Mouse (Mus musculus): ENCODE data around the gene Meis2.

Gene Meis2

DNA sequence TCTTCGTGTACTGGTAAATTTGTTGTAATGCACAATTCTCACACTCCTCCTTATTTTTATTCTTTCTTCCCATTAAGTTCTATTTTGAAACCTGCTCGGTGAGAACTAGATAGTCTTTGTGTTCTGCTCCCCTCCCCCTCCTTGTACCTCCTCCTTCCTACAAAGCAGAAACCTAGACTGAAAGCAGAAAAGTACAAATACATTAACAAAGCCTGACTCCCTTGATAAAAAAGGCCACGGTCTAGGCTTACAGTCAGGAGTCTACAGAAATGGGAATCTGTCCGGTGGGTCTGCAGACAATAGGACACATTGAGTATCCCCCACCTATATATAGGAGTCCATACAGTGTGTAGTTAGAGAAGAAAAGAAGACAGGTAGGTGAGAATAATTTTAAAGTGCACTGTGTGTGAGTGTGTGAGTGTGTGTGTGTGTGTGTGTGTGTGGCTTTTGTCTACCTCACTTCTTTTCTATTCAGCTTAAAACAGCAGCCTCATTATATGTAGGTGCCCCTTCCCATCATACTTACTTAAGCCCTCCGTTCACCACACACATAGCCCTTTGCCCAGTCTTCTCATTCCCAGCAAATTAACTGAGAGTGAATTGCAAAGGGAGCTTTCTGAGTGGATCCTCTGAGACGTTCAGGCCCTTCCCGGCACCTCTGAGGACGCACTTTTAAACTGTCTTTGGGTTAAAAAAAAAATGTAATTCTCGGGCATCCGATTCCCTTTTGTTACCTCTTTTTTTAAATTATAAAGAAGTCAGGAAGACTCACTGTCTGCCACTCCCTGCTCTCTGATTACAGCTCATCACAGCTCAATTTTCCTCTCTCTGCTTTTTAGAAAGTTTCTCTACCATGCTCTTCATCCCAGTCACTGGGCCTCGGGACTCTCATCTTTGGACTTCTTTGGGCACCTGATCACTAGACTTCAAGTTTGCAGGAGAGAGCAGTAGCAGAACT is 208.2 kb downstream of the Meis2 start:
- DNase-seq (ENCODE audit: low read depth, low spot score): no peak

DNA sequence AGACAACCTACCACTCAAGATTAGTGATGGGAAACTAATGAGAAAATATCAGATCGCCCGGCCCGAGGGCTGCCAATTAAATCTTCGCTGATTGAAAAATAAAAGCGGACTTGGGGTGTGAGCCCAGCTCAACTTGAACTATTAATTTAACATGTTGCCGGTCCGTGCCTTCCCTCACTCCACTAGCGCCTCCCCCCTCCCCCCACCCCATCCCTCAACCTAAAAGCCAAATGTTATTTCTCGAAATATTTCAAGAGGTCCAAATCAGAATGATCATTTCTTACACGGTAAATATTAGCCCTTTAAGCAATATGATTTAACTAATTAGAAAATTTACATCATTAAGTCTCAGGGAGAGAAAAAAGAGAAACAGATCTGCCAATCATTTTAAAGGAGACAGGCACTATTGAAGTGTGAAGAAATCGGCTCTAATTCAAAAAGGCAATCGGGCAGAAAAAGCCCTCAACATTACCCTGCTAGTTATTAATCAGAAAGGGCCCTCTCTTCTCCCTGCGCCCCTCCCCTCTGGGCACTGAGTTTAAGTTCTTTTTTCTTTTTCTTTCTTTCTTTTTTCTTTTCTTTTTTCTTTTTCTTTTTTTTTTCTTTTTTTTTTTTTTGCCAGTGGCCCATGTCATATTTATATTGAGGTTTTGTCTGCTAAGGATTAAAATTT is 209.1 kb downstream of the Meis2 start:
- no peak for DNase-seq (ENCODE audit: low read depth, low spot score)

DNA sequence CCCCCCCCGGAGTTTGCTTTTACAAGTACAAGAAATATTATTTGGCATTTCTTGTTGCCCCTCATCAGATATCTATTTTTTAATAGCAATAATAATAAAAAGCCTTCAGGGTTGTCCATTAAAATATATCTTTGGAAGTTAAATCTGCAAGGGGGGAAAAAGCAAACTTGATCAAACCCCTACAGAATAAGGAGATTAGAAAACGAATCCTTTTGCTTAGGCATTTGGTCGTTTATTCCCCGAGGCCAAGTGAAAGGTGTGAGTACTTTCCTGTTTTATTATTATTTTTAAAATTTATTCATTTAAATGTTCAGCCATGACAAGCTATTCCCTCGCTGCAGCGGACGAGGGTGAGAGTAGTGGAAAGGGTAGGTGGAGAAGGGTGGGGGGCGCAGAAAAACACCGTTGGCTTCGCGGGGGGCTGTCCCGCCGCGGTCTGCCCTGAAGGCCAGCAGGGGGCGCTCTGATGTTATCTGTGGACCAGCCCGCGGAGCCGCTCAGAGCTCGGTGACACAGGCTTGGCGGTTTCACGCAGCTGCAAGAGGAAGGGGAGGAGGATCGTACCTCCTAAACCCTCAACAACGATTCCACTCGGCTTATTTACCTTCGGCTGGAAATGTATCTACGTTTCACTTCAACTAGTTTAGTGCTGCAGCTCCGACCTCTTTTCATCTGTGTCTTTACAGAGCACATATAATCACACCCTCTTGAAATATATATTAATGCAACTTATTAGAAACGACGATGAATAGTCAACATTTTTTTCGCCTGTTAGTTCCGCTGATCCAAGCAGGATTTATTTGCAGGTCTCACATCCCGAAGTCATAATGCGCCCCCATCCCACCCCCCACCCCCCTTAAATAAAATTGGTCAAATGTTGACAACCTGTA is 209.9 kb downstream of the Meis2 start:
- peak; percentile 61 for DNase-seq (ENCODE audit: low read depth, low spot score)

DNA sequence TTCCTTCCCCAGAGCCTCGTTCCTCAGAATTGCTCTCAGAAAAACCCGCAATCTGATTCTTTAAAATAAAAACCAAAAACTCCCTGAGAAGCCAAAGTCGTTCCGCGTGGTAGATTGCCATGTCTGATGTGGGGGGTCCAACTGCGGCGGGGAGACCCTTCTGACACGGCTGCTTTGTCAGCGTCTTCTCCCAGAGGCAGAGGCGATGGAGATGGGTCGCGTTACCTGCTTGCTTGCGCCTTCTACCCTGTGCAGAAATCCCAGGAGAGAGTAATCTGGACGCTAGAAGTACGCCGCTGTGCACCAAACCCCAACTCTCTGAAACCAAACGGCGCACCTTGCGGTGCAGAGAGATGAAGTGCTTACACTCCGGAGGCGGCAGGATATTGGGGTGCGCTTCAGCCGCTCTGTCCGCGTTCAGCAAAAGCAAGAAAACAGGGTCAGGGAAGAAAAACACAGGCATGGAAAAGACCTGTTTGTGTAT is 210.8 kb downstream of the Meis2 start:
- no peak for DNase-seq (ENCODE audit: low read depth, low spot score)

DNA sequence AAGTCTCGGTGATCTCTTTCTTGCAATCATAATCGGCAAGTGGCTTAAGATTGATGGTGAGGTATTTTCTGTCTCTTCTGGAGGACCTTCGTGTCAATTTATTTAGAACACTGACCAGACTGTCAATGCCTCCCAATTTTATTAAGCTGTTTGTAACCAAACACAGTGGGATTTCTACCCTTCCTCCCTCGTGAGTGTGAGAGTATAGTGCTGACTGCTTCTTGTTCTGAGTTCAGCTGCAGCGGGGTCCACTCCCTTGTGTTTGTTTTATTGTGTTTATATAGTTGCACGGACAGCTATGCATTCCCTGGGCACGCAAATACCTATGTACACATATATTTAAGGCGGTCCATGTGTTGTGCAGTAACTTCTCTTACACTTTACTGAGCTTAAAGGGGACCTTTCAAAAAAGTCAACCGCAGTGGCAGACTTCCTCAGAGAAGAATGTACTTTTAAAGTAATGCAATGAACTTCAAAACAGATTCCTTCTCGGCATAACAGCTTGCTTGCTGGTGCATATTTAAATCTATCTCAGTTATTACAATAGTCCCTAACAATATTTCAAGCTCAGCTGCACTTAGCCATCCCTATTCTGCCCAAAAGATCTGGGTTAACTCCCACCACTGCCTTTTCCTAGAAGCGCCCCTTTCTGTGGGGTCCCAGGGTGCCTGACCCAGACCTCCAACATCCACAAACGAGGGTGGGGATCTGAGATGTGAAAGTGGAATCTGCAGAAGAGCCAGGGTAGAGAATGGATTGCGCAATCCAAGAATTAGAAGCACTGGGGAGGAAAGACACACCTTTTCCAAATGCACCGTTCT is 211.4 kb downstream of the Meis2 start:
- no peak for DNase-seq (ENCODE audit: low read depth, low spot score)

DNA sequence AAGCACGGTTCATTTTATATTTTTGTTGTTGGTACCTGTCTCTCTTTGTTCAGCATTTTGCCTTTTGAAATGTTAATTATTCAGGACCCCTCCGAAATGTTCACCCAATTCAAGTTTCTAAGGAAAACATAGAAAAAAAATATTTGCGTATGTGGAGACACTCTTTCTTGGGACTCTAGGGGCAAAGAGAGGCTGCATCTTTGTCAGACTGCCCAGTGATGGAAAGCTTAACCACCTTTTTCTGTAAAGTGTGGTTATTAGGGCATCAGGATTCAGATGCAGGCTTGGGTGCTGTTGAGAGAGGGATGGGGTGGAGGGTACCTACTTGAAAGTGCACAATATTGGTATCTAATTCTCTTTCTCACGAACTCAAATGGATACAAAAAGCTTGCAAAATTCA is 212.4 kb downstream of the Meis2 start:
- no peak for DNase-seq (ENCODE audit: low read depth, low spot score)

DNA sequence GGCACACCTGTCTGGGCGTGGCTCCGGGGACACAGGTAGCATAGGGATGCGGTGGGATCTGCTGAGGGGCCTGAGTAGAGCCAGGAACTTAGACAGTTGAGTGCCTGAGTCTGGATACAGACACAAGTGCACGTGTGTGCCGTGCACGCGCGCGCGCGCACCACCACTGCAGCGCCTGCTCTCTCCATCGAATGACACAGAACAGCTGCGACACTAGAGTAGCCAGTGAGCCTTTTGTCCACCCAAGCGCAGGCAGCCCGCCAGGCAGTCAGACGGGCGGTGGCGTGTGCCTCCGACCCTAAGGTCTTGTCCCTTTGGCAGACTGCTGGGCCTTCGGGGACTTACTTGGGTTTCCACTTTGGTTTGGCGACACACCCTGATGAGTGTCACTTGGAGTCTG is 213.0 kb downstream of the Meis2 start:
- DNase-seq (ENCODE audit: low read depth, low spot score): no peak

DNA sequence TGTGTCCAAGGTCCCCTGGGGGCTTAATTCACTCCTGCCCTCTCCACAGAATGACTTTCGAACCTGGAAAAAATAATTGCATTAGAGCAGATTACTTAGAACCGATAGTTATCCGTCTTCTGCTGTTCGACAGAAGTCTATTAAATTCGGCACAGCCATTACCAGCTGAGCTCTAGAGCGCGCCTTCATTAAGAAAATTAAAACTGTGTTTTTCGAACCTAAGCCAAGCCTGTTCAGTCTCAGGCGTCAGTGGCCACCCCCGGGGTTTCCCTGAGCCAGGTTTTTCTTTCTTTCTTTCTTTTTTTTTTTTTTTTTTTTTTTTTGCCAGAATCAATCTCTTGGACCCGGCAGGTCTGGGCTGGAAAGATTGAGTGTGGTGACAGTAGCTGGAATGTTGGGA is 213.5 kb downstream of the Meis2 start:
- no peak for DNase-seq (ENCODE audit: low read depth, low spot score)

DNA sequence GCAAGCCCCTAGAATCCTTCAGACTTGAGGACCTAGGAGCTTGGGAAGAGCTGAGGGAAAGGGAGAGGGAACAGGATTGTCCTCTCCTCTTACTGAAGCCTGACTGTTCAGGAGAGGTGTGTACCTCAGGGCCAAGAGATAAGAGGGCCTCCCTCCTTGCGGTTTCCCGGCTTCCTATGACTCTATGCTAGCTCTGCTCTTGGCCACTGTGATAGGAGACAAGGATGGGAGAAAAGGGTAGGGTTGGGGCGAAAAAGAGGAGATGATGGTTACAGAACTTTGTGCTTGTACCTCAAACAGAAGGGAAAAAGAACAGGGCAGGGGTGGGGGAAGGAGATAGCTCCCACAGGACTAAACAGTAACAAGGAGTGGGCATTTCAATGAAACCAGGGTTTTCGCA is 214.7 kb downstream of the Meis2 start:
- DNase-seq (ENCODE audit: low read depth, low spot score): no peak

DNA sequence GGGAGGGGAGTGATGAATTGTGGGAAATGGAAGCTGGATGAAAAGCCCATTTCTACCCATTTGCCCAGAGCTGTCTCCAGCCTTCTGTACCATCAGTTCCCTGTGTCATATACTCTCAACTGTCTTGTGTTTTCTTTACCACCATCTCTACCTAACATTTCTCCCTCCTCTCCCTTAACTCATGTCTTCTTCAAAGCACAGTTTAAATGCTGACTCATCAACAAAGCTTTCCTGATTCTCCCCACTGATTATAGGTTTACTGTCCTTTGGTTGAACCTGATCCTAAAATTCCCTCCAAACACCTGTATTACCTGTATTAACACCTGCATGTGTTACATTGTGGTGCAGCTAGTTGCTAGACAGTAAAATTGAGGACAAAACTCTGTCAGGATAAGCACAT is 222.8 kb downstream of the Meis2 start:
- DNase-seq (ENCODE audit: low read depth, low spot score): no peak

DNA sequence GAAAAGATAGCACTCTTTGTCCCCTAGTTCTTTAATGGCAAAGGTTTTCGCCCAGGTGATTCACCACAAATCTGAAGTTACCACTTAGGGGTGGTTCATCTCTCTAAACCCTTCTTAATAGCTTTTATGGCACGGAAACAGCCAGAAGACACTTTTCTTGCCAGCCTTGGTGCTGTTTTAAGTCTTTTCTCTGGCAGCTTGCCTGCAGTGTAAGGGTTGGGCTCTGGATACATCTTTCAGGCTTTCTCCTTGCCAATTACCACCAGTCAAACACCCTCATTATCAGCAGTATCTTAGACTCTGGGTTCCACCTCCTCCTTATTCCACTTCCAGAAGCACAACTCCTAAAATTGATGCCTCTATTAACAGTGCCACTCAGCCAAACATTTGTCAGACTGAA is 229.6 kb downstream of the Meis2 start:
- no peak for DNase-seq (ENCODE audit: low read depth, low spot score)

DNA sequence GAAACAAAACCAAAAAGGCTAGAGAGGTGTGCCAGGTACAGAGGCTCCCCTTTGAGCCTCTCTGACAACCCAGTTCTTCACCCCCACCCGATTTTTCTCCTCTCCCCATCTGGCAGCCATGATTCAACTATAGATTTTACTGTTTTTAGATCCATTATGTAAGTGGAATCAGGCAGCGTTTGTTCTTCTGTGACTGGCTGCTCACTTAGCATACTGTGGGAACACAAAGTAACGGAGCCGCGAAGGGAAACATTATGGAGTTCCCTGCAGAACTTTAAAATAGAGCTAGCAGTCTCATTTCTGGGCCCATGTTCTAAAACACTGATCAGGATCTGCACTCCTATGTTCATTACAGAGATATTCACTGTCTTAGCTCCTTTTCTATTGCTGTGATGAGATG is 243.3 kb downstream of the Meis2 start:
- no peak for DNase-seq (ENCODE audit: low read depth, low spot score)

DNA sequence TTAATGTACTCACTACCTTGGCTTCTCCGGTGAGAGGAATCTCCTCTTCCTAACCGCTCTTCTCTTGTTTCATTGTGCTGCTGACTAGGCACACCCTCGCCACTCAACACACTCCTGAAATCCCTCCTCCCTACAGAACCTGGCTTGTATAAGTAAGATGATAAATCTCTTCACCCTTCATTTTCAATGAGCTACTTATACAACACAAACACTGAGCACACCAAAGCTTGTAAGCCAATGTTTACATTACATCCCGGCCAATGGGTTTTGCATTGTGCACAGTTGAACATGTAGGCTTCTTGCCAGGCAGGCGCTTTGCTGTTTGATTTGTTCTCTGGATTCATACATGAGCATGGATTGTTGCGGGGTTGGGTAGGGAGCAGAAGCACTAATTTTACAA is 247.7 kb downstream of the Meis2 start:
- DNase-seq (ENCODE audit: low read depth, low spot score): no peak

DNA sequence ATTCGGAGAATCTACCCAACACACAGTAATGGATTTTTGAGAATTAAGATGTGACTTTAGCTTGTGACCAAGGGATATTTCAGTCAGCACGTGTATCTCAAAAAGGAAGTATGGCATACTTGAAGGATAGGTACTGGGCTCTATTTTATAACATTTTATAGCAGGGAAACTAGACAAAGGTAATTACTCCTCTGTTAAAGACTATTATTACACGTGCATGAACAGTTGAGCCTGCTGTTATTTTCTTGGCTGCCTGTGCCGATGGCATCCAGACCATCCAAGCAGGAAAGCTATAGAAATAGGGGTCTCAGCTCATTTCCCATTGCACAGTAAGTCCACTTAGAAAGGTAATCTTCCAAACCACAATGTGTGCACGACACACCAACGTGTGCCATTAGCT is 251.9 kb downstream of the Meis2 start:
- DNase-seq (ENCODE audit: low read depth, low spot score): no peak

DNA sequence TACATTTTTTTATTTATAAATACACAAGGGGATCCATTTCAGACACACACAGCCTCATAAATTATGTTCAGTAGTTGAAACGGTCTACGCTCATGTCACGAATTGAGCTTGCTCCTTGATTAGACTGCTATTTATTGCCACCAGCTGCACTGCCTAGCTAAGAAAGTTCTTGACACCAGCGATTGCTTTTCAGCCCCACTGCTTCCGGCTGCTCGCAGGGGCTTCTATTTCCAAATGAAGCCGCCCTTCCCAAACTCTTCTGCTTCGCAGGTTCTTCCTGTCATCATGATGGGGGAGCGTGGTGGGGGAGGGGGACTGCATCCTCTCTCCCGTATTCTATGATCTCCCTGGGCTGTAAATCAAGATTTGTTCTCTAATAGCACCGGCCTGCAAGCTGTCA is 252.3 kb downstream of the Meis2 start:
- DNase-seq (ENCODE audit: low read depth, low spot score): no peak
